Mouse (Mus musculus): Measurements from ENCODE around the gene Zbtb16. TPM values are rescaled to one million over a fixed set of nuclear protein-coding genes. Genes with fewer than 3 reads are reported as not detected.

The Zbtb16 gene
- polyA plus RNA-seq, 1 experiment from 2014 or later, result 0.28 TPM

- WGBS, result 41% methylated on average over 8 of the region's 8 CpGs
- ATAC-seq (replicated peaks; ENCODE audit: low FRiP score, low read depth) (no peak), DNase-seq (ENCODE audit: low spot score) (peak; percentile 51)
- Histone ChIP-seq H3K9ac (ENCODE audit: low read depth, low read length) (no peak overlapping the region), H3K9me3 (replicated peaks; ENCODE audit: low read length) (no peaks in the 10 kb centered on the region), H3K27ac (peak overlapping the region; percentile 57; the same call in 1 of the 2 replicates), H3K36me3 (ENCODE audit: insufficient read depth, low read length) (no peaks in the 10 kb centered on the region), H3K4me3 (replicated peaks; ENCODE audit: low read depth, low read length) (no peak overlapping the region), H3K4me2 (ENCODE audit: low read length) (no peak overlapping the region), H3K27me3 (ENCODE audit: insufficient read depth, low read length) (no peaks in the 10 kb centered on the region), H3K4me1 (replicated peaks; ENCODE audit: insufficient read depth, low read length) (peaks cover 11% of the 10 kb centered on the region; the same call in 1 of the 2 replicates)
- no peak for TF ChIP-seq CTCF (IDR thresholded peaks at IDR 0.05; ENCODE audit: low read depth)
These were observed 74.9 kb downstream of the Zbtb16 start for GRCm38 (mm10) chr9:48761175-48761556.

DNA sequence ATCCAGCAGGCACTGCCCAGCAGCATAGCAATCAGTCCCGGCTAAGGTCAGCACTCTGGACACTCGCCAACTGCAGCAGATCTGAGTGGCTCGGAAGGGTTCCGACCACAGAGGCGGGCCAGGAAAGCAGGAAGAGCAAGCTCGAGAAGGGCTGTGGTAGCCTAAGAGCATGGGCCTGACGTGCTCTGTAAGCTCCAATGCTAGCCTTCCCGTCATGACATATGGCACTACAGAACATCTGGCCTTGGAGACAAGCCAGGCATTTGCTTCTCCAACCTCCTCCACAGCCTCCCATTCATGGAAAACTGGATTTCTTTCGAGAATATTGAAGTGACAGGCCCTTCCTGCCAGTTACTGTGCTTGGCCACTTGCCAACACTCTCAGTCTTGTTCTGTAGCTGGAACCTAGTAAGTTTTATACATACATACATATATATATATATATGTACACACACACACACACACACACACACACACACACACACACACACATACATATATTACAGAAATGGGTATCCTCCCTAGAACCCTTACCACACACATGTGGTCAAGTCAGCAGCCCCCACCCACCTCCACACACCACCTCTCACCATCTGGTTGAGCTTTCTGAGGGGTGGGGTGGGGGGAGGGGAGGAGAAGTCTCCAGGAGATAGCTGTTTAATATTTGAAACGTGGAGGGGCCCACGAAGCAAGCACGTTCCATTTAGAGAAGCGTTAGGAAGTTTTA lies 75.4 kb downstream of the Zbtb16 start:
- DNase-seq (ENCODE audit: low spot score) (peak; percentile 92), ATAC-seq (replicated peaks; ENCODE audit: low FRiP score, low read depth) (peak; percentile 69; the same call in 1 of the 2 replicates)
- no peak overlapping the region for H3K9ac ChIP-seq (ENCODE audit: low read depth, low read length)
- TF ChIP-seq CTCF (IDR thresholded peaks at IDR 0.05; ENCODE audit: low read depth), result no peak
- no peaks in the 10 kb centered on the region for H3K27me3 ChIP-seq (ENCODE audit: insufficient read depth, low read length)
- H3K36me3 ChIP-seq (ENCODE audit: insufficient read depth, low read length), result no peaks in the 10 kb centered on the region
- no peaks in the 10 kb centered on the region for H3K9me3 ChIP-seq (replicated peaks; ENCODE audit: low read length)
- peaks cover 11% of the 10 kb centered on the region; the same call in 1 of the 2 replicates for H3K4me1 ChIP-seq (replicated peaks; ENCODE audit: insufficient read depth, low read length)
- no peak overlapping the region for H3K4me2 ChIP-seq (ENCODE audit: low read length)
- WGBS, result 26% methylated on average over 13 of the region's 13 CpGs
- peak overlapping the region; percentile 60; the same call in 1 of the 2 replicates for H3K27ac ChIP-seq
- no peak overlapping the region for H3K4me3 ChIP-seq (replicated peaks; ENCODE audit: low read depth, low read length)

GRCm38 (mm10) chr9:48759098-48759497 lies 76.9 kb downstream of the Zbtb16 start:
- H3K4me3 ChIP-seq (replicated peaks; ENCODE audit: low read depth, low read length), result no peak overlapping the region
- peaks cover 11% of the 10 kb centered on the region; the same call in 1 of the 2 replicates for H3K4me1 ChIP-seq (replicated peaks; ENCODE audit: insufficient read depth, low read length)
- no peak overlapping the region for H3K9ac ChIP-seq (ENCODE audit: low read depth, low read length)
- 89% methylated on average over 4 of the region's 4 CpGs for WGBS
- no peak overlapping the region for H3K4me2 ChIP-seq (ENCODE audit: low read length)
- DNase-seq (ENCODE audit: low spot score) (no peak), ATAC-seq (replicated peaks; ENCODE audit: low FRiP score, low read depth) (no peak)
- TF ChIP-seq CTCF (IDR thresholded peaks at IDR 0.05; ENCODE audit: low read depth), result no peak
- no peaks in the 10 kb centered on the region for H3K36me3 ChIP-seq (ENCODE audit: insufficient read depth, low read length)
- H3K9me3 ChIP-seq (replicated peaks; ENCODE audit: low read length), result no peaks in the 10 kb centered on the region
- H3K27me3 ChIP-seq (ENCODE audit: insufficient read depth, low read length), result no peaks in the 10 kb centered on the region
- no peak overlapping the region for H3K27ac ChIP-seq

- Histone ChIP-seq H3K27me3 (ENCODE audit: insufficient read depth, low read length) (no peaks in the 10 kb centered on the region), H3K27ac (no peak overlapping the region), H3K4me1 (replicated peaks; ENCODE audit: insufficient read depth, low read length) (peaks cover 11% of the 10 kb centered on the region; the same call in 1 of the 2 replicates), H3K9me3 (replicated peaks; ENCODE audit: low read length) (no peaks in the 10 kb centered on the region), H3K4me2 (ENCODE audit: low read length) (no peak overlapping the region), H3K9ac (ENCODE audit: low read depth, low read length) (no peak overlapping the region), H3K36me3 (ENCODE audit: insufficient read depth, low read length) (no peaks in the 10 kb centered on the region), H3K4me3 (replicated peaks; ENCODE audit: low read depth, low read length) (no peak overlapping the region)
- TF ChIP-seq CTCF (IDR thresholded peaks at IDR 0.05; ENCODE audit: low read depth), result no peak
- ATAC-seq (replicated peaks; ENCODE audit: low FRiP score, low read depth), result no peak
- 26% methylated on average over 13 of the region's 13 CpGs for WGBS
- no peak for DNase-seq (ENCODE audit: low spot score)
These were observed 78.1 kb downstream of the Zbtb16 start for GRCm38 (mm10) chr9:48757650-48758580.

- Histone ChIP-seq H3K9me3 (replicated peaks; ENCODE audit: low read length) (no peaks in the 10 kb centered on the region), H3K9ac (ENCODE audit: low read depth, low read length) (no peak overlapping the region), H3K4me1 (replicated peaks; ENCODE audit: insufficient read depth, low read length) (peaks cover 11% of the 10 kb centered on the region; the same call in 1 of the 2 replicates), H3K4me3 (replicated peaks; ENCODE audit: low read depth, low read length) (no peak overlapping the region), H3K27me3 (ENCODE audit: insufficient read depth, low read length) (no peaks in the 10 kb centered on the region), H3K36me3 (ENCODE audit: insufficient read depth, low read length) (no peaks in the 10 kb centered on the region), H3K4me2 (ENCODE audit: low read length) (no peak overlapping the region), H3K27ac (no peak overlapping the region)
- TF ChIP-seq CTCF (IDR thresholded peaks at IDR 0.05; ENCODE audit: low read depth), result no peak
- no peak for DNase-seq (ENCODE audit: low spot score)
- no peak for ATAC-seq (replicated peaks; ENCODE audit: low FRiP score, low read depth)
- 65% methylated on average over 10 of the region's 10 CpGs for WGBS
These were observed 79.7 kb downstream of the Zbtb16 start for GRCm38 (mm10) chr9:48756261-48756812.

Measured in kidney, postnatal 0 days (tissue).